Mouse (Mus musculus) midbrain, postnatal 0 days (tissue): ENCODE measurements around the gene Pcyt1b. TPM values are rescaled to one million over a fixed set of nuclear protein-coding genes. Genes with fewer than 3 reads are reported as not detected.

ENCODE experiments used
- ATAC-seq: fragments of 200-750 bp; cut with Nextera tagmentation; 2 replicates; pipeline ENCODE4 v1.8.0; 2017; ENCODE audit warnings: moderate number of reproducible peaks, mild to moderate bottlenecking, moderate TSS enrichment, moderate library complexity; ENCODE audit not compliant: low FRiP score
- DNase-seq: peaks from one replicate; pipeline ENCODE4 v3.0.0-alpha.2; 2015; ENCODE audit warnings: low spot score
- H3K27ac ChIP-seq: fragments of 300-500 bp; sonication (generic); 2 replicates; pipeline ENCODE4 v1.5.1; 2014; ENCODE audit warnings: low read depth, mild to moderate bottlenecking, low read length, mixed read lengths
- H3K27me3 ChIP-seq: fragments of 300-500 bp; sonication (generic); 2 replicates; pipeline ENCODE4 v1.6.1; 2014; ENCODE audit warnings: low read length, control low read depth, mixed read lengths; ENCODE audit not compliant: insufficient read depth
- H3K36me3 ChIP-seq: fragments of 300-500 bp; sonication (generic); 2 replicates; pipeline ENCODE4 v1.6.1; 2014; ENCODE audit warnings: low read length, control low read depth, mixed read lengths; ENCODE audit not compliant: insufficient read depth
- H3K4me1 ChIP-seq: fragments of 300-500 bp; sonication (generic); 2 replicates; pipeline ENCODE4 v1.6.1; 2014; ENCODE audit warnings: mild to moderate bottlenecking, control low read depth, antibody characterized with exemption, low read length, mixed read lengths; ENCODE audit not compliant: insufficient read depth
- H3K4me2 ChIP-seq: fragments of 300-500 bp; sonication (generic); 2 replicates; pipeline ENCODE4 v1.6.1; 2014; ENCODE audit warnings: low read depth, mild to moderate bottlenecking, low read length, mixed read lengths; ENCODE audit not compliant: poor library complexity, severe bottlenecking
- H3K4me3 ChIP-seq: fragments of 300-500 bp; sonication (generic); 2 replicates; pipeline ENCODE4 v1.5.1; 2014; ENCODE audit warnings: low read depth, mild to moderate bottlenecking, low read length, moderate library complexity
- H3K9ac ChIP-seq: fragments of 300-500 bp; sonication (generic); replicated peaks from 2 replicates; pipeline ENCODE4 v1.6.1; 2014; ENCODE audit warnings: mild to moderate bottlenecking, low read length, moderate library complexity, mixed read lengths; ENCODE audit not compliant: poor library complexity, severe bottlenecking
- H3K9me3 ChIP-seq: fragments of 300-500 bp; sonication (generic); 2 replicates; pipeline ENCODE4 v1.6.1; 2016; ENCODE audit warnings: low read length, control low read depth
- CTCF ChIP-seq: IDR thresholded peaks from 2 replicates; pipeline ENCODE4 v1.5.1; 2016; ENCODE audit warnings: antibody characterized with exemption, mild to moderate bottlenecking
- WGBS: fragments of 180-500 bp; shearing (Covaris S2); extraction: QIAGEN DNeasy Blood & Tissue Kit; methylation state at CpG from one replicate; pipeline ENCODE4 v1.1.7; 2014; 5-methylcytosine and 5-hydroxymethylcytosine counted together
- polyA plus RNA-seq: library from polyadenylated mRNA; unstranded; fragments of >200 nt; fragmentation: Nextera tagmentation; extraction: Ambion mirVana; gene quantifications from 2 replicates; pipeline ENCODE4 v1.2.1, GENCODE M21; 2015
- total RNA-seq: library from RNA; depleted of rRNA; stranded (reverse); fragments of >200 nt; gene quantifications from 2 replicates; pipeline ENCODE4 v1.2.3, GENCODE M21; 2014; rRNA removed

Pcyt1b gene
- total RNA-seq (23.7 and 24.5 TPM in 2 replicates), polyA plus RNA-seq (15.3 and 17.5 TPM in 2 replicates)

GRCm38 (mm10) chrX:93654218-93655002, at the start of gene Pcyt1b:
Pcyt1b (plus strand) TSS chrX:93654863.
- no peak within 1 kb of the TSS for H3K9ac ChIP-seq
- no peaks in the 10 kb centered on the region for H3K36me3 ChIP-seq
- no peaks in the 10 kb centered on the region for H3K27me3 ChIP-seq
- ATAC-seq (no peak), DNase-seq (no peak)
- TF ChIP-seq CTCF: no peak
- no peak within 1 kb of the TSS for H3K4me3 ChIP-seq
- H3K4me2 ChIP-seq: no peak within 1 kb of the TSS
- no peaks in the 10 kb centered on the region for H3K9me3 ChIP-seq
- 15% methylated on average over 3 of the region's 3 CpGs for WGBS
- no peak within 1 kb of the TSS for H3K27ac ChIP-seq
- H3K4me1 ChIP-seq: no peaks in the 10 kb centered on the region

- no peak overlapping the region for H3K4me2 ChIP-seq
- no peak overlapping the region for H3K9ac ChIP-seq
- 54% methylated on average over 1 of the region's 1 CpGs for WGBS
- no peak overlapping the region for H3K27ac ChIP-seq
- no peak for TF ChIP-seq CTCF
- H3K4me1 ChIP-seq: no peaks in the 10 kb centered on the region
- H3K4me3 ChIP-seq: no peak overlapping the region
- no peak for ATAC-seq
- no peaks in the 10 kb centered on the region for H3K9me3 ChIP-seq
- H3K27me3 ChIP-seq: no peaks in the 10 kb centered on the region
- no peak for DNase-seq
- H3K36me3 ChIP-seq: no peaks in the 10 kb centered on the region
These were observed 24.4 kb upstream of the Pcyt1b start for GRCm38 (mm10) chrX:93630256-93630655.

DNA sequence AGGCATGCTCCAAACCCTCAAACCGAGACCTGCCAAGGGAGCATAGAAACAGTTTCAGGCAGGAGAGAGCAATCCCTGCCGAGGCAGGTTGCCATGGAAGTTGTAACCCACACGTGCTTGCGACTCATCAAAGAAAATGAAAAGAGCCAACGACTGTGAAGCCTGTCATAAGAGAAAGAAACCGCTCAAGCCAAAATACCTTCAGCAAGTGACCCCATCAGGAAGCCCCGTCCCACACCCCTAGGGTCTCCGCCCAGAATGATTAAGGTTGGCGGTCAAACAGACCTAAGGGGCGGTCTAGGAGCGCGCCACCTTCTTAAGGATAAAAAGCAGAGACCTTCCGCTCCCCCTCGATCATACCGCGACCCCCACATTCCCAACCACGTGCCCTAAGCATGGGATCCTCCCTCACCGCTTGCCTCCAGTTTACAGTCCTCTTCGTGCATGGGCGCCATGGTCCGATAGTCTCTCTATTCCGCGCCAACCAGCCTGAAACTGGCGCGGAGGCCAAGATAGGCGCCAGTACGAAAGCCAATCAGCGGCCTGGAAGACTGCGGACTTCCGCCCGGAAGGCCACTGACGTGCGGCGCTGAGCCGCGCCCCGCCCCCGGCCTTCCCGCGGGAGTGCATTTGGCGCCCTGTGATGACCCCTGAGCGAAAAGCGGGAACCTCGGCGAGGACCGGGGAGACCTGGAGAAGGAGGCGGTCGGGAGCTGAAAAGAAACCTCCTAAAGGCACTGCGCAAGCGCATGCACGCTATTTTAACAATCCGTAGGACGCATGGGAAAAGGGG, 22.8 kb upstream of the Pcyt1b start, which contains the start of gene Pola1:
Pola1 (minus strand) TSS at position 499 of the 793 bp plus-strand sequence.
- peak within 1 kb of the TSS; percentile 32; the same call in 1 of the 2 replicates for H3K27ac ChIP-seq
- ATAC-seq: peak; percentile 99
- peak within 1 kb of the TSS; percentile 55 for H3K4me2 ChIP-seq
- no peaks in the 10 kb centered on the region for H3K4me1 ChIP-seq
- 22% methylated on average over 53 of the region's 53 CpGs for whole genome bisulfite sequencing
- H3K27me3 ChIP-seq: no peaks in the 10 kb centered on the region
- peak within 1 kb of the TSS; percentile 42 for H3K9ac ChIP-seq
- H3K9me3 ChIP-seq: no peaks in the 10 kb centered on the region
- peak within 1 kb of the TSS; percentile 54 for H3K4me3 ChIP-seq
- TF ChIP-seq CTCF: no peak
- no peaks in the 10 kb centered on the region for H3K36me3 ChIP-seq
- peak; percentile 89 for DNase-seq

DNA sequence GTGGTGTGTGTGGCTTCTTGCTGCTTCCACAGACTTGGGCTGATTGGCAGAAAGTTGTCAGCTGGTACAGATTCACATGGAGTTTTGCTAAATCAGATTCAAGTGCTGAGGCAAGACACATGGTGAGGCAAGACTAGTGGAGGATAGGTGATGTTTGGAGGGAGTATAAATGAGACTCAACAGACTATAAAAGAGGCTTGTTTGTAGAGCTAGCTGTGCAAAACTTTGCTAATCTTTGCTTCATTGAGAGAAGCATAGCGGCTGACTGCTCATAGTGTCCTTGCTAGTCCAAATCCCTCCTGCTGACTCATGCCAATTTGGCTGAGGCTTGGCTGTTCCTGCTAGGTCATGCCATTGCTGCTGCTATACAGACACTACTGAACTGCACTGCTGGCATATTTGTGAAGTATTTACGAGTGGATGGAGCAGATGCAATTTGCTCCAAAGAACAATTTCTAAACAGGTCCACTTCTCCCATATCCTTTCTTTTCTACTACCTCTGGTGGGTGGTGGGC, 19.7 kb upstream of the Pcyt1b start:
- no peak for TF ChIP-seq CTCF

GRCm38 (mm10) chrX:93643600-93643999, 11.1 kb upstream of the Pcyt1b start:
- no peaks in the 10 kb centered on the region for H3K27me3 ChIP-seq
- H3K27ac ChIP-seq: no peak overlapping the region
- 89% methylated on average over 3 of the region's 3 CpGs for WGBS
- H3K4me2 ChIP-seq: no peak overlapping the region
- H3K9me3 ChIP-seq: no peaks in the 10 kb centered on the region
- H3K9ac ChIP-seq: no peak overlapping the region
- no peak for ATAC-seq
- TF ChIP-seq CTCF: no peak
- no peak for DNase-seq
- no peak overlapping the region for H3K4me3 ChIP-seq
- no peaks in the 10 kb centered on the region for H3K36me3 ChIP-seq
- no peaks in the 10 kb centered on the region for H3K4me1 ChIP-seq

More for the DNA sequence above, 19.7 kb upstream of the Pcyt1b start:
- Histone ChIP-seq H3K9me3 (no peaks in the 10 kb centered on the region), H3K4me2 (no peak overlapping the region), H3K27me3 (no peaks in the 10 kb centered on the region), H3K4me3 (no peak overlapping the region), H3K27ac (no peak overlapping the region), H3K9ac (no peak overlapping the region), H3K4me1 (no peaks in the 10 kb centered on the region), H3K36me3 (no peaks in the 10 kb centered on the region)
- ATAC-seq (no peak), DNase-seq (no peak)
- 87% methylated on average over 2 of the region's 2 CpGs for WGBS
